ENCODE assay signal across 9 mouse cellular contexts in genomic region chr3:105489607-105490006, GRCm38 (mm10). TPM values are rescaled to one million over a fixed set of nuclear protein-coding genes. Genes with fewer than 3 reads are reported as not detected.
DNase-seq lines count a peak whose midpoint lies in the region; ATAC-seq and TF ChIP-seq lines count a peak whose summit lies in the region.
"Had no signal": no experiment of that assay in that cellular context is flagged by ENCODE, and none has a peak within 500 bp of the region (broad histone marks: within the 10 kb centered on the region; RNA-seq: fewer than 3 reads in every experiment).

No protein-coding gene starts in this region.

- no peak overlapping the region for H3K4me2 ChIP-seq in lung, embryonic 15.5 days
- no peak overlapping the region for H3K4me2 ChIP-seq in liver, postnatal 0 days (ENCODE audit: low read depth, low read length)

- TF ChIP-seq EP300 in liver, postnatal 0 days (IDR thresholded peaks at IDR 0.05; ENCODE audit: low read depth), result no peak

- WGBS in lung, embryonic 15.5 days, result 16% methylated on average over 4 of the region's 4 CpGs
- 36% methylated on average over 4 of the region's 4 CpGs for WGBS in liver, postnatal 0 days (ENCODE audit: insufficient replicate concordance)

- H3K36me3 ChIP-seq in lung, embryonic 15.5 days, result no peaks in the 10 kb centered on the region
- H3K36me3 ChIP-seq in liver, postnatal 0 days (replicated peaks; ENCODE audit: insufficient read depth, low read length), result no peaks in the 10 kb centered on the region

- no peak overlapping the region for H3K9ac ChIP-seq in lung, embryonic 15.5 days
- no peak overlapping the region for H3K9ac ChIP-seq in liver, postnatal 0 days (replicated peaks)

- H3K4me3 ChIP-seq in lung, embryonic 15.5 days, result no peak overlapping the region
- no peak overlapping the region for H3K4me3 ChIP-seq in left cerebral cortex, adult 2 months
- H3K4me3 ChIP-seq in liver, postnatal 0 days (ENCODE audit: low read depth, low read length), result no peak overlapping the region
- H3K4me3 ChIP-seq: megakaryocyte, embryonic 14.5 days had no signal

- H3K27me3 ChIP-seq in lung, embryonic 15.5 days, result 0 out of 2 replicates have a peak, but pooled peaks cover 4% of the 10 kb centered on the region
- no peaks in the 10 kb centered on the region for H3K27me3 ChIP-seq in liver, postnatal 0 days (ENCODE audit: insufficient read depth, low read length)

- ATAC-seq in lung, embryonic 15.5 days (ENCODE audit: borderline replicate concordance, extremely low read depth, low FRiP score, low TSS enrichment), result peak; percentile 23; the same call in 1 of the 2 replicates
- ATAC-seq in liver, postnatal 0 days, result no peak

- intact Hi-C loops in left cerebral cortex, adult 2 months (cut with DNase I), result loop anchor here (1.0 to 2.0 kb wide), 2 partner anchors 37 to 71 kb away; partner anchors contain the start of gene Kcnd3

- H3K4me1 ChIP-seq in lung, embryonic 15.5 days, result no peaks in the 10 kb centered on the region
- H3K4me1 ChIP-seq in liver, postnatal 0 days (ENCODE audit: insufficient read depth), result no peaks in the 10 kb centered on the region
- H3K4me1 ChIP-seq: megakaryocyte, embryonic 14.5 days had no signal

- no peak; the same call in 1 of the 2 replicates for TF ChIP-seq CTCF in left cerebral cortex, adult 2 months (IDR thresholded peaks at IDR 0.05)
- no peak for TF ChIP-seq CTCF in liver, postnatal 0 days (IDR thresholded peaks at IDR 0.05; ENCODE audit: low read depth)

- no peak overlapping the region for H3K27ac ChIP-seq in lung, embryonic 15.5 days
- peak overlapping the region; percentile 79 for H3K27ac ChIP-seq in left cerebral cortex, adult 2 months
- H3K27ac ChIP-seq in liver, postnatal 0 days (ENCODE audit: low read depth), result no peak overlapping the region

- no peaks in the 10 kb centered on the region for H3K9me3 ChIP-seq in lung, embryonic 15.5 days
- no peaks in the 10 kb centered on the region for H3K9me3 ChIP-seq in liver, postnatal 0 days (ENCODE audit: low read length)
- H3K9me3 ChIP-seq: megakaryocyte, embryonic 14.5 days had no signal

- no peak for DNase-seq in lung, postnatal 25 days (ENCODE audit: low spot score)
- peak; percentile 69 for DNase-seq in cerebellum, adult 11 months
- DNase-seq in frontal cortex, postnatal 14 days (ENCODE audit: low spot score in 2 of 2), result peak; percentile 55 to 61
- DNase-seq in left cerebral cortex, adult 2 months (ENCODE audit: extremely low spot score in 1 of 2, low spot score in 2 of 2), result peak; percentile 71 to 78
- DNase-seq in right cerebral cortex, postnatal 14 days, result peak; percentile 67
- DNase-seq in liver, postnatal 0 days, result no peak
- no peak for DNase-seq in natural killer cell, adult 2 months (ENCODE audit: low spot score in 2 of 2)

RNA-seq across cellular contexts. Expression of gene Kcnd3, which starts 37.5 kb away (rescaled TPM):
- 0.20 and 0.29 TPM in 2 replicates for polyA plus RNA-seq in lung, embryonic 15.5 days (2015; fragmentation: Nextera tagmentation; extraction: Ambion mirVana)
- 10 to 100 TPM; 60.0 to 62.0 TPM for total RNA-seq in left cerebral cortex, adult 2 months (2021)
- 0.02 and 0.05 TPM in 2 replicates for polyA plus RNA-seq in liver, postnatal 0 days (2015; fragmentation: Nextera tagmentation; extraction: Ambion mirVana)

Comparison
In these comparisons a context has a peak if more than half of its experiments do, and no peak if none do; other contexts are left out.
1. DNase-seq: peak in cerebellum, adult 11 months (single experiment), frontal cortex, postnatal 14 days (2 of 2), left cerebral cortex, adult 2 months (2 of 2) and right cerebral cortex, postnatal 14 days (single experiment); none in lung, postnatal 25 days (single experiment), liver, postnatal 0 days (single experiment) and natural killer cell, adult 2 months (0 of 2).